14 mouse cellular contexts compared by ENCODE assay signal in genomic region chr2:143034350-143035085, GRCm38 (mm10). TPM values are rescaled to one million over a fixed set of nuclear protein-coding genes. Genes with fewer than 3 reads are reported as not detected.
DNase-seq lines count a peak whose midpoint lies in the region; ATAC-seq and TF ChIP-seq lines count a peak whose summit lies in the region.
"Had no signal": no experiment of that assay in that cellular context is flagged by ENCODE, and none has a peak within 500 bp of the region (broad histone marks: within the 10 kb centered on the region; RNA-seq: fewer than 3 reads in every experiment).

No protein-coding gene starts in this region.

- TF ChIP-seq EP300 in lung, postnatal 0 days (IDR thresholded peaks at IDR 0.05) = no peak

- peak overlapping the region; percentile 36 for H3K4me2 ChIP-seq in lung, postnatal 0 days (replicated peaks; ENCODE audit: low read depth, low read length)
- H3K4me2 ChIP-seq in intestine, embryonic 16.5 days (ENCODE audit: low read depth, low read length) = 0 out of 2 replicates have a peak overlapping the region, but pooled peaks have one; percentile 1
- no peak overlapping the region for H3K4me2 ChIP-seq in forebrain, embryonic 11.5 days (ENCODE audit: low read depth, low read length, severe bottlenecking)
- H3K4me2 ChIP-seq: midbrain, embryonic 15.5 days had no signal

- 32% methylated on average over 7 of the region's 7 CpGs for WGBS in kidney, adult 2 months
- 50% methylated on average over 7 of the region's 7 CpGs for WGBS in lung, postnatal 0 days
- 55% methylated on average over 7 of the region's 7 CpGs for WGBS in intestine, embryonic 16.5 days
- WGBS in forebrain, embryonic 11.5 days = 91% methylated on average over 7 of the region's 7 CpGs

- H3K4me1 ChIP-seq in kidney, adult 2 months (ENCODE audit: control insufficient read depth, insufficient read depth, low read length) = no peaks in the 10 kb centered on the region
- no peaks in the 10 kb centered on the region for H3K4me1 ChIP-seq in lung, postnatal 0 days (ENCODE audit: insufficient read depth, low read depth, low read length)
- H3K4me1 ChIP-seq in intestine, embryonic 16.5 days (ENCODE audit: control insufficient read depth, insufficient read depth, low read length) = no peaks in the 10 kb centered on the region; the same call in 1 of the 2 replicates
- no peaks in the 10 kb centered on the region for H3K4me1 ChIP-seq in forebrain, embryonic 11.5 days (replicated peaks; ENCODE audit: control insufficient read depth, insufficient read depth, low read length)

- no peaks in the 10 kb centered on the region for H3K36me3 ChIP-seq in kidney, adult 2 months (ENCODE audit: control insufficient read depth, insufficient read depth, low read length)
- no peaks in the 10 kb centered on the region for H3K36me3 ChIP-seq in lung, postnatal 0 days (ENCODE audit: insufficient read depth, low read length)
- no peaks in the 10 kb centered on the region for H3K36me3 ChIP-seq in intestine, embryonic 16.5 days (ENCODE audit: control insufficient read depth, insufficient read depth, low read length)
- no peaks in the 10 kb centered on the region for H3K36me3 ChIP-seq in forebrain, embryonic 11.5 days (ENCODE audit: control insufficient read depth, insufficient read depth, low read length)
- H3K36me3 ChIP-seq: midbrain, embryonic 15.5 days had no signal

- ATAC-seq in lung, postnatal 0 days = no peak
- ATAC-seq in intestine, embryonic 16.5 days = 0 out of 2 replicates have a peak, but pooled peaks have one; percentile 28
- ATAC-seq in forebrain, embryonic 11.5 days (replicated peaks; ENCODE audit: low FRiP score) = no peak
- no peak for ATAC-seq in megakaryocyte, adult 5-6 weeks (ENCODE audit: poor library complexity, severe bottlenecking)
- ATAC-seq: CD4-positive, CD25-positive, alpha-beta regulatory T cell, adult 4 months; midbrain, embryonic 15.5 days had no signal

- peak overlapping the region; percentile 44 for H3K4me3 ChIP-seq in kidney, adult 2 months (ENCODE audit: insufficient read depth, low read depth, low read length)
- H3K4me3 ChIP-seq in lung, postnatal 0 days (ENCODE audit: low read depth, low read length) = peak overlapping the region; percentile 21; the same call in 1 of the 2 replicates
- H3K4me3 ChIP-seq in intestine, embryonic 16.5 days (ENCODE audit: low read length) = no peak overlapping the region
- no peak overlapping the region for H3K4me3 ChIP-seq in forebrain, embryonic 11.5 days (ENCODE audit: low read depth, low read length)
- H3K4me3 ChIP-seq: midbrain, embryonic 15.5 days had no signal

- H3K27ac ChIP-seq in kidney, adult 2 months (ENCODE audit: insufficient read depth, low read depth, low read length) = no peak overlapping the region
- H3K27ac ChIP-seq in lung, postnatal 0 days (ENCODE audit: low read length) = no peak overlapping the region
- H3K27ac ChIP-seq in intestine, embryonic 16.5 days (ENCODE audit: low read length) = no peak overlapping the region
- H3K27ac ChIP-seq in forebrain, embryonic 11.5 days (ENCODE audit: low read depth, low read length) = no peak overlapping the region
- H3K27ac ChIP-seq: liver, embryonic 14.5 days had no signal

- no peak for TF ChIP-seq CTCF in kidney, adult 2 months (conservative IDR thresholded peaks at IDR 0.05; ENCODE audit: insufficient read depth, insufficient read length, low read depth, low read length)
- TF ChIP-seq CTCF in lung, postnatal 0 days (IDR thresholded peaks at IDR 0.05) = no peak

- no peak overlapping the region for H3K9ac ChIP-seq in lung, postnatal 0 days (replicated peaks; ENCODE audit: low read depth)
- no peak overlapping the region for H3K9ac ChIP-seq in intestine, embryonic 16.5 days (ENCODE audit: low read depth, low read length)
- H3K9ac ChIP-seq in forebrain, embryonic 11.5 days (ENCODE audit: low read length) = no peak overlapping the region
- H3K9ac ChIP-seq: liver, embryonic 14.5 days; midbrain, embryonic 15.5 days had no signal

- DNase-seq in kidney, adult 2 months = no peak
- no peak for DNase-seq in kidney, adult 8-10 months
- no peak for DNase-seq in lung, postnatal 0 days (ENCODE audit: low spot score)
- DNase-seq in lung, postnatal 36 days = no peak
- peak; percentile 56 for DNase-seq in right cerebral cortex, postnatal 14 days
- no peak for DNase-seq in forebrain, embryonic 11.5 days (ENCODE audit: low spot score)

- no peaks in the 10 kb centered on the region for H3K9me3 ChIP-seq in lung, postnatal 0 days (ENCODE audit: low read length)
- no peaks in the 10 kb centered on the region for H3K9me3 ChIP-seq in intestine, embryonic 16.5 days (ENCODE audit: control insufficient read depth, low read length)
- H3K9me3 ChIP-seq in forebrain, embryonic 11.5 days (ENCODE audit: control insufficient read depth, low read length) = no peaks in the 10 kb centered on the region
- H3K9me3 ChIP-seq: midbrain, embryonic 15.5 days had no signal

- no peaks in the 10 kb centered on the region for H3K27me3 ChIP-seq in kidney, adult 2 months (replicated peaks; ENCODE audit: control insufficient read depth, insufficient read depth, low read length)
- no peaks in the 10 kb centered on the region for H3K27me3 ChIP-seq in lung, postnatal 0 days (replicated peaks; ENCODE audit: insufficient read depth, low read length)
- no peaks in the 10 kb centered on the region for H3K27me3 ChIP-seq in intestine, embryonic 16.5 days (replicated peaks; ENCODE audit: control insufficient read depth, insufficient read depth, low read length)
- no peaks in the 10 kb centered on the region for H3K27me3 ChIP-seq in forebrain, embryonic 11.5 days (ENCODE audit: control insufficient read depth, insufficient read depth, low read length)
- H3K27me3 ChIP-seq: midbrain, embryonic 15.5 days had no signal

- no peak for TF ChIP-seq POLR2A in kidney, adult 2 months (IDR thresholded peaks at IDR 0.05; ENCODE audit: low read depth, low read length)

RNA-seq across cellular contexts. Expression of gene Snrpb2, which starts 28.3 kb away (rescaled TPM):
- polyA plus RNA-seq in kidney, adult 2 months (2012; rRNA removed) = 3.4 and 5.3 TPM in 2 replicates
- 51.3 and 53.0 TPM in 2 replicates for polyA plus RNA-seq in lung, postnatal 0 days (2015; fragmentation: Nextera tagmentation; extraction: Ambion mirVana)
- 46.9 and 47.1 TPM in 2 replicates for polyA plus RNA-seq in intestine, embryonic 16.5 days (2015; fragmentation: Nextera tagmentation; extraction: Ambion mirVana)
- 109 and 129 TPM in 2 replicates for polyA plus RNA-seq in forebrain, embryonic 11.5 days (2014; fragmentation: Nextera tagmentation; extraction: Ambion mirVana)
- total RNA-seq in megakaryocyte, adult 5-6 weeks (2015) = 114 and 133 TPM in 2 replicates
- total RNA-seq in megakaryocyte, adult 5-6 weeks (2017) = 116 and 145 TPM in 2 replicates

RNA-seq across cellular contexts. Expression of gene Otor, which starts 43.8 kb away (rescaled TPM):
- polyA plus RNA-seq in kidney, adult 2 months (2012; rRNA removed) = not detected in 2 replicates
- polyA plus RNA-seq in lung, postnatal 0 days (2015; fragmentation: Nextera tagmentation; extraction: Ambion mirVana) = not detected in 2 replicates
- polyA plus RNA-seq in intestine, embryonic 16.5 days (2015; fragmentation: Nextera tagmentation; extraction: Ambion mirVana) = 0.24 and 0.46 TPM in 2 replicates
- polyA plus RNA-seq in forebrain, embryonic 11.5 days (2014; fragmentation: Nextera tagmentation; extraction: Ambion mirVana) = 1.5 and 1.7 TPM in 2 replicates
- total RNA-seq in megakaryocyte, adult 5-6 weeks (2015) = not detected in 2 replicates
- total RNA-seq in megakaryocyte, adult 5-6 weeks (2017) = not detected in 2 replicates
- total RNA-seq: gastrocnemius, postnatal 4 days; heart, postnatal 25 days had no signal
- polyA plus RNA-seq: CD4-positive, CD25-positive, alpha-beta regulatory T cell, adult 4 months; testis, adult 2 months had no signal

Comparison
In these comparisons a context has a peak if more than half of its experiments do, and no peak if none do; other contexts are left out.
1. H3K4me3 ChIP-seq: peak in kidney, adult 2 months (single experiment) and lung, postnatal 0 days (single experiment); none in intestine, embryonic 16.5 days (single experiment) and forebrain, embryonic 11.5 days (single experiment).